Mouse (Mus musculus) hindbrain, embryonic 11.5 days (tissue): ENCODE data around the gene Mrpl37. TPM values are rescaled to one million over a fixed set of nuclear protein-coding genes. Genes with fewer than 3 reads are reported as not detected.

Experiments used
- ATAC-seq: fragments of 200-750 bp; cut with Nextera tagmentation; 2 replicates; pipeline ENCODE4 v1.8.0; 2017; ENCODE audit warnings: mild to moderate bottlenecking, moderate TSS enrichment, moderate library complexity; ENCODE audit not compliant: low FRiP score
- DNase-seq: peaks from one replicate; pipeline ENCODE4 v3.0.0-alpha.2; 2015; ENCODE audit warnings: low spot score
- H3K27ac ChIP-seq: fragments of 300-500 bp; sonication (generic); 2 replicates; pipeline ENCODE4 v1.5.1; 2014; ENCODE audit warnings: mild to moderate bottlenecking, low read depth, low read length
- H3K27me3 ChIP-seq: fragments of 300-500 bp; sonication (generic); 2 replicates; pipeline ENCODE4 v1.6.1; 2014; ENCODE audit warnings: mild to moderate bottlenecking, low read length, moderate library complexity, mixed read lengths; ENCODE audit not compliant: control insufficient read depth, insufficient read depth
- H3K36me3 ChIP-seq: fragments of 300-500 bp; sonication (generic); 2 replicates; pipeline ENCODE4 v1.6.1; 2014; ENCODE audit warnings: mild to moderate bottlenecking, low read length, moderate library complexity, mixed read lengths; ENCODE audit not compliant: control insufficient read depth, insufficient read depth
- H3K4me1 ChIP-seq: fragments of 300-500 bp; sonication (generic); replicated peaks from 2 replicates; pipeline ENCODE4 v1.6.1; 2014; ENCODE audit warnings: low read length, mixed read lengths; ENCODE audit not compliant: control insufficient read depth, insufficient read depth
- H3K4me2 ChIP-seq: fragments of 300-500 bp; sonication (generic); replicated peaks from 2 replicates; pipeline ENCODE4 v1.6.1; 2014; ENCODE audit warnings: mild to moderate bottlenecking, low read depth, low read length
- H3K4me3 ChIP-seq: fragments of 300-500 bp; sonication (generic); 2 replicates; pipeline ENCODE4 v1.5.1; 2014; ENCODE audit warnings: low read depth, low read length
- H3K9ac ChIP-seq: fragments of 300-500 bp; sonication (generic); 2 replicates; pipeline ENCODE4 v1.6.1; 2014; ENCODE audit warnings: low read depth, low read length
- H3K9me3 ChIP-seq: fragments of 300-500 bp; sonication (generic); 2 replicates; pipeline ENCODE4 v1.6.1; 2016; ENCODE audit warnings: low read length; ENCODE audit not compliant: control insufficient read depth
- WGBS: fragments of 180-500 bp; shearing (Covaris S2); extraction: QIAGEN DNeasy Blood & Tissue Kit; methylation state at CpG from one replicate; pipeline ENCODE4 v1.1.7; 2014; 5-methylcytosine and 5-hydroxymethylcytosine counted together
- polyA plus RNA-seq: library from polyadenylated mRNA; unstranded; fragments of >200 nt; fragmentation: Nextera tagmentation; extraction: Ambion mirVana; gene quantifications from 2 replicates; pipeline ENCODE4 v1.2.1, GENCODE M21; 2014

The Mrpl37 gene
- polyA plus RNA-seq, 1 experiment from 2014 or later, result 107 TPM

GRCm38 (mm10) chr4:107018521-107018920, 48.1 kb downstream of the Mrpl37 start:
- whole genome bisulfite sequencing, result 86% methylated on average over 3 of the region's 3 CpGs
- Histone ChIP-seq H3K9ac (no peak overlapping the region), H3K4me2 (no peak overlapping the region), H3K27me3 (no peaks in the 10 kb centered on the region), H3K4me3 (no peak overlapping the region), H3K36me3 (no peaks in the 10 kb centered on the region), H3K27ac (0 out of 2 replicates have a peak overlapping the region, but pooled peaks have one; percentile 49), H3K4me1 (peaks cover 32% of the 10 kb centered on the region), H3K9me3 (no peaks in the 10 kb centered on the region)
- DNase-seq (no peak), ATAC-seq (no peak)

DNA sequence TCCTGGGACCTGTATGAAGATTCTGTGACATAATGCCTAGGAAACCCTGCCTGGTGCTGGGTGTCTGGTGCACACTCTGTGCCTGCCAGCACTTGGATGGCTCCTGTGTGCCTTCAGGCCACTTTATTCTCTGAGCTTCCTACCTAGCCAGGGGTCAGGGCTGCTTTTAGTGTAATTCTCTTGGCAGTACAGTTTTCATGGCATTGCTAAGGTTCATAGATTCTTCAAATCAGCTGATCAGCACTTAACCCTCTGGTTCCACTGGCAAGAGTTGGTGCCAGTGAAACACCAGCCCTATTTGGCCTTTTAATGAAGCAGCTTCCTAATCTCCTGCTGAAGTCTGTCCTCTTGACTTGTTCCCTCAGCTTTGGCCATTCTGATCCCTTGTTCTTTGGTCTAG, 49.4 kb downstream of the Mrpl37 start:
- Histone ChIP-seq H3K27me3 (no peaks in the 10 kb centered on the region), H3K9me3 (no peaks in the 10 kb centered on the region), H3K36me3 (no peaks in the 10 kb centered on the region), H3K4me2 (no peak overlapping the region), H3K4me1 (peaks cover 34% of the 10 kb centered on the region), H3K9ac (no peak overlapping the region), H3K27ac (no peak overlapping the region), H3K4me3 (no peak overlapping the region)
- DNase-seq (no peak), ATAC-seq (no peak)

DNA sequence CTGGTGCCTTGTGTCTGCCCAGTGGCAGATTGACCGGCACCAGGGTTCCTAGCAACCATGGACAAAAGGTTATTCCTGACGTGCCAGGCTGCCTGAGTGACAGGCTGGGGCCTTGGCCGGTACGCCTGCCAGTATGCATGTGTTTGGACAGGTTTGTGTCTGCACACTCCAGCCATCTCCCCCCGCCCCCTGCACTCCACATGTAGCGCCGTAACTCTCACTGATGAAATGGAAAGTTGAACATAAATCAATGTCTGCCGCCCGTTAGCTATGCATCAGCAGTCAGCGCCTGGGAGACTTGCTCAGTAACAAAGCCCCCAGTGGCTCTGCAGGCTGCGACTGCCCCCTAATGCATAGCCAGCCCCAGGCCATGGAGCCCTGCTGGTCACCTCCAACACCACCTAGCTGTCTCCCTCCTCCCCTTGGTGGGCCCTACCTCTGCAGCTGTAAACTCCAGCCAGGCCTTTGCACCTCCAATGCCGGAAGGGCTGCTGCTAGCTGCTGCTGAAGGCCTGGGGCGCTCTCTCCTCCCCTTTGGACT, 50.6 kb downstream of the Mrpl37 start:
- no peak overlapping the region for H3K4me3 ChIP-seq
- DNase-seq (peak; percentile 71), ATAC-seq (peak; percentile 84)
- H3K27me3 ChIP-seq, result no peaks in the 10 kb centered on the region
- H3K9me3 ChIP-seq, result no peaks in the 10 kb centered on the region
- H3K36me3 ChIP-seq, result no peaks in the 10 kb centered on the region
- peaks cover 34% of the 10 kb centered on the region for H3K4me1 ChIP-seq
- no peak overlapping the region for H3K4me2 ChIP-seq
- H3K27ac ChIP-seq, result peak overlapping the region; percentile 74
- WGBS, result 29% methylated on average over 13 of the region's 13 CpGs
- H3K9ac ChIP-seq, result no peak overlapping the region

DNA sequence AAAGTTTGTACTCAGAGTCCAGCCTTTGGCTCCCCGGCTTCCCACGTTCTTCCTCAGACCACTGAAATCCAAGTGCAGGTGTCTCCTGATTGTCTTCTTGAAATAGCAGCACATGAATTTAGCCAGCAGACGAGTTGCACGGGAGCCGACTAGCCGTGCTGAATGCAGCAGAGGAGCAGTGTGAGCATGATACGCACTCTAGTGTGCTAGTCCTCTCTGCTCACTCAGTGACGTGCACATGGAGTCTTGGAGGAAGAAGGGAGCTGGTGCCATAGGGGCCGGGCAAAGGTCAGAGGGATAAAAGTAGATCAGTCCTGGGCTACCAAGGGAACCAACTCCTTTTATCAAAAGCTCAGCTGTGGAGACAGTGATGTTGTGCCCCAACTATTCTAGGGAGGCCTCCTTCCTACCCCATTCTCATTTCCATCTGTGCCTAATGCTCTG, 52.8 kb downstream of the Mrpl37 start:
- Histone ChIP-seq H3K36me3 (peaks cover 5% of the 10 kb centered on the region; the same call in 1 of the 2 replicates), H3K27me3 (no peaks in the 10 kb centered on the region), H3K4me1 (peaks cover 25% of the 10 kb centered on the region), H3K27ac (no peak overlapping the region), H3K9me3 (no peaks in the 10 kb centered on the region), H3K4me2 (no peak overlapping the region), H3K9ac (no peak overlapping the region), H3K4me3 (no peak overlapping the region)
- DNase-seq, result no peak
- 86% methylated on average over 9 of the region's 9 CpGs for WGBS
- no peak for ATAC-seq

DNA sequence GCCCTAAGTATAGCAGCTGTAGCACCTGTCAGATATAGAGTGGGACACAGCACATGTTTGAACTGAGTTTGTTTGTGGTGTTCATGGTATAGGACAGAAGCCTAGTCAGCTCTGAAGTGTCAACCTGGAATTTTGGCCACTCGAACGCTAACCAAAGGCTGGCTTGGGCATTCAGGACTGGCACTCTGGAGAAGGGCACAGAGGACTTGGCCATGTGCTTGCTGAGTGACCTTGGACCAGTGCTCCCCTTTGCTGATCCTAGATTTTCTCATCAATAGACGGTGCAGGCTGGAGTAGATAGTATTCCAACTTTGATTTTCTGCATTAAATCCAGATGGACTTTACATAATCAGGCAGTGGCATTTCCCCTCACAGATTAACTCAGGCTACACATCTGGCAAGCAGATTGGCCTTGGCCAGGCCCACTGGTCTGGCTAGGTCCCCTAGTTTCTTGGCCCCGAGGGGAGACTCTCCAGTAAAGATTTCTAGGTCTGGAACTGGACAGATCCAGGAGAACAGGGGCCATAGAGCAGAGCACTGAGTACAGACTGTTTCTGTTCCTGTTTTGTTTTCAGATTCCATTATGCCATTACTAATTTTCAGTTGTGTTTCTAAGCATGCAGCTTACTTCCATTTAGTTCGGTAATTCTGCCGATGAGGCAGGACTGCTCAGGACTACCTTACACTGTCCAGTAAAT, 53.4 kb downstream of the Mrpl37 start:
- ATAC-seq (no peak), DNase-seq (no peak)
- no peaks in the 10 kb centered on the region for H3K27me3 ChIP-seq
- H3K36me3 ChIP-seq, result peaks cover 5% of the 10 kb centered on the region; the same call in 1 of the 2 replicates
- no peak overlapping the region for H3K4me3 ChIP-seq
- peaks cover 21% of the 10 kb centered on the region for H3K4me1 ChIP-seq
- no peak overlapping the region for H3K4me2 ChIP-seq
- 87% methylated on average over 6 of the region's 6 CpGs for WGBS
- H3K9me3 ChIP-seq, result no peaks in the 10 kb centered on the region
- no peak overlapping the region for H3K27ac ChIP-seq
- no peak overlapping the region for H3K9ac ChIP-seq

GRCm38 (mm10) chr4:107012574-107012973, 54.1 kb downstream of the Mrpl37 start:
- DNase-seq, result no peak
- Histone ChIP-seq H3K4me3 (no peak overlapping the region), H3K4me1 (peaks cover 19% of the 10 kb centered on the region), H3K27ac (no peak overlapping the region), H3K4me2 (no peak overlapping the region), H3K36me3 (peaks cover 5% of the 10 kb centered on the region; the same call in 1 of the 2 replicates), H3K27me3 (no peaks in the 10 kb centered on the region), H3K9me3 (no peaks in the 10 kb centered on the region), H3K9ac (no peak overlapping the region)
- no peak for ATAC-seq
- WGBS, result 93% methylated on average over 3 of the region's 3 CpGs

- H3K4me2 ChIP-seq, result no peak overlapping the region
- H3K9ac ChIP-seq, result no peak overlapping the region
- 0 out of 2 replicates have a peak overlapping the region, but pooled peaks have one; percentile 17 for H3K27ac ChIP-seq
- DNase-seq, result no peak
- H3K36me3 ChIP-seq, result peaks cover 5% of the 10 kb centered on the region; the same call in 1 of the 2 replicates
- WGBS, result 78% methylated on average over 13 of the region's 13 CpGs
- H3K4me1 ChIP-seq, result peaks cover 19% of the 10 kb centered on the region
- no peaks in the 10 kb centered on the region for H3K9me3 ChIP-seq
- H3K27me3 ChIP-seq, result no peaks in the 10 kb centered on the region
- no peak overlapping the region for H3K4me3 ChIP-seq
- no peak for ATAC-seq
Observed at GRCm38 (mm10) chr4:107012005-107012478, 54.6 kb downstream of the Mrpl37 start.

- Histone ChIP-seq H3K9ac (no peak overlapping the region), H3K27ac (no peak overlapping the region), H3K4me2 (no peak overlapping the region), H3K27me3 (no peaks in the 10 kb centered on the region), H3K4me3 (no peak overlapping the region), H3K9me3 (no peaks in the 10 kb centered on the region), H3K36me3 (peaks cover 5% of the 10 kb centered on the region; the same call in 1 of the 2 replicates), H3K4me1 (peaks cover 14% of the 10 kb centered on the region)
- ATAC-seq (no peak), DNase-seq (no peak)
- 92% methylated on average over 8 of the region's 8 CpGs for WGBS
Observed at GRCm38 (mm10) chr4:107011325-107012004, 55.2 kb downstream of the Mrpl37 start.
